Mouse (Mus musculus) lung, embryonic 14.5 days (tissue): ENCODE measurements around the gene Cdc123. TPM values are rescaled to one million over a fixed set of nuclear protein-coding genes. Genes with fewer than 3 reads are reported as not detected.
A peak's percentile ranks its signal among the peaks of the same experiment; 100 is the strongest.

Source experiments
- ATAC-seq: fragments of 200-750 bp; cut with Nextera tagmentation; 2 replicates; pipeline ENCODE4 v1.8.0; 2017; ENCODE audit warnings: mild to moderate bottlenecking, moderate TSS enrichment, moderate library complexity; ENCODE audit not compliant: insufficient read depth
- DNase-seq: peaks from one replicate; pipeline ENCODE4 v3.0.0-alpha.2; 2015
- H3K27ac ChIP-seq: fragments of 300-500 bp; sonication (generic); 2 replicates; pipeline ENCODE4 v1.5.1; 2014; ENCODE audit warnings: low read depth, mild to moderate bottlenecking, moderate library complexity
- H3K27me3 ChIP-seq: fragments of 300-500 bp; sonication (generic); 2 replicates; pipeline ENCODE4 v1.6.1; 2014; ENCODE audit warnings: low read length, control low read depth; ENCODE audit not compliant: insufficient read depth
- H3K36me3 ChIP-seq: fragments of 300-500 bp; sonication (generic); 2 replicates; pipeline ENCODE4 v1.6.1; 2014; ENCODE audit warnings: control low read depth; ENCODE audit not compliant: insufficient read depth
- H3K4me1 ChIP-seq: fragments of 300-500 bp; sonication (generic); 2 replicates; pipeline ENCODE4 v1.6.1; 2014; ENCODE audit warnings: antibody characterized with exemption, control low read depth; ENCODE audit not compliant: insufficient read depth
- H3K4me2 ChIP-seq: fragments of 300-500 bp; sonication (generic); 2 replicates; pipeline ENCODE4 v1.6.1; 2014; ENCODE audit warnings: mild to moderate bottlenecking
- H3K4me3 ChIP-seq: fragments of 300-500 bp; sonication (generic); 2 replicates; pipeline ENCODE4 v1.5.1; 2014; ENCODE audit warnings: low read depth, low read length
- H3K9ac ChIP-seq: fragments of 300-500 bp; sonication (generic); 2 replicates; pipeline ENCODE4 v1.6.1; 2014
- H3K9me3 ChIP-seq: fragments of 300-500 bp; sonication (generic); 2 replicates; pipeline ENCODE4 v1.6.1; 2016; ENCODE audit warnings: low read depth, low read length, control low read depth
- CTCF ChIP-seq: IDR thresholded peaks from 2 replicates; pipeline ENCODE4 v1.5.1; 2016; ENCODE audit warnings: antibody characterized with exemption, low read depth
- WGBS: fragments of 180-500 bp; shearing (Covaris S2); extraction: QIAGEN DNeasy Blood & Tissue Kit; methylation state at CpG from one replicate; pipeline ENCODE4 v1.1.7; 2014; 5-methylcytosine and 5-hydroxymethylcytosine counted together
- polyA plus RNA-seq: library from polyadenylated mRNA; unstranded; fragments of >200 nt; fragmentation: Nextera tagmentation; extraction: Ambion mirVana; gene quantifications from 2 replicates; pipeline ENCODE4 v1.2.1, GENCODE M21; 2014

Gene Cdc123
- polyA plus RNA-seq, 1 experiment from 2014 or later: 290 TPM

GRCm38 (mm10) chr2:5760479-5761008 is 84.4 kb downstream of the Cdc123 start:
- H3K27ac ChIP-seq: no peak overlapping the region
- no peak for TF ChIP-seq CTCF
- no peaks in the 10 kb centered on the region for H3K27me3 ChIP-seq
- 89% methylated on average over 8 of the region's 8 CpGs for WGBS
- DNase-seq: no peak
- no peak overlapping the region for H3K9ac ChIP-seq
- no peak overlapping the region for H3K4me2 ChIP-seq
- no peaks in the 10 kb centered on the region for H3K4me1 ChIP-seq
- no peak for ATAC-seq
- no peaks in the 10 kb centered on the region for H3K36me3 ChIP-seq
- H3K4me3 ChIP-seq: no peak overlapping the region
- no peaks in the 10 kb centered on the region for H3K9me3 ChIP-seq

- 90% methylated on average over 2 of the region's 2 CpGs for WGBS
- H3K4me2 ChIP-seq: no peak overlapping the region
- no peaks in the 10 kb centered on the region for H3K27me3 ChIP-seq
- H3K36me3 ChIP-seq: no peaks in the 10 kb centered on the region
- H3K4me3 ChIP-seq: no peak overlapping the region
- H3K9ac ChIP-seq: no peak overlapping the region
- no peak for DNase-seq
- no peaks in the 10 kb centered on the region for H3K4me1 ChIP-seq
- no peak for ATAC-seq
- H3K9me3 ChIP-seq: no peaks in the 10 kb centered on the region
- no peak for TF ChIP-seq CTCF
- H3K27ac ChIP-seq: no peak overlapping the region
These were observed 86.4 kb downstream of the Cdc123 start for GRCm38 (mm10) chr2:5758569-5758968.

GRCm38 (mm10) chr2:5750872-5751271 is 94.1 kb downstream of the Cdc123 start:
- no peak overlapping the region for H3K4me3 ChIP-seq
- H3K27ac ChIP-seq: no peak overlapping the region
- DNase-seq (no peak), ATAC-seq (no peak)
- no peaks in the 10 kb centered on the region for H3K27me3 ChIP-seq
- H3K36me3 ChIP-seq: no peaks in the 10 kb centered on the region
- TF ChIP-seq CTCF: no peak
- 83% methylated on average over 3 of the region's 3 CpGs for WGBS
- no peaks in the 10 kb centered on the region for H3K9me3 ChIP-seq
- no peak overlapping the region for H3K9ac ChIP-seq
- H3K4me2 ChIP-seq: no peak overlapping the region
- H3K4me1 ChIP-seq: peaks cover 3% of the 10 kb centered on the region; the same call in 1 of the 2 replicates

GRCm38 (mm10) chr2:5749210-5749609 is 95.8 kb downstream of the Cdc123 start:
- ATAC-seq: no peak
- 72% methylated on average over 6 of the region's 6 CpGs for WGBS

GRCm38 (mm10) chr2:5747545-5748043 is 97.4 kb downstream of the Cdc123 start:
- Histone ChIP-seq H3K4me3 (no peak overlapping the region), H3K36me3 (no peaks in the 10 kb centered on the region), H3K9me3 (no peaks in the 10 kb centered on the region), H3K27me3 (no peaks in the 10 kb centered on the region), H3K4me2 (no peak overlapping the region), H3K4me1 (peaks cover 3% of the 10 kb centered on the region; the same call in 1 of the 2 replicates), H3K27ac (no peak overlapping the region), H3K9ac (no peak overlapping the region)
- TF ChIP-seq CTCF: no peak
- WGBS: 81% methylated on average over 5 of the region's 5 CpGs
- DNase-seq (no peak), ATAC-seq (no peak)

More at GRCm38 (mm10) chr2:5749210-5749609, 95.8 kb downstream of the Cdc123 start:
- TF ChIP-seq CTCF: no peak
- peaks cover 3% of the 10 kb centered on the region; the same call in 1 of the 2 replicates for H3K4me1 ChIP-seq
- H3K9me3 ChIP-seq: no peaks in the 10 kb centered on the region
- no peak overlapping the region for H3K27ac ChIP-seq
- DNase-seq: no peak
- H3K27me3 ChIP-seq: no peaks in the 10 kb centered on the region
- no peak overlapping the region for H3K9ac ChIP-seq
- H3K4me3 ChIP-seq: no peak overlapping the region
- H3K4me2 ChIP-seq: no peak overlapping the region
- no peaks in the 10 kb centered on the region for H3K36me3 ChIP-seq

GRCm38 (mm10) chr2:5746529-5746928 is 98.4 kb downstream of the Cdc123 start:
- peak; percentile 80 for DNase-seq
- H3K9me3 ChIP-seq: no peaks in the 10 kb centered on the region

More at GRCm38 (mm10) chr2:5746529-5746928, 98.4 kb downstream of the Cdc123 start:
- Histone ChIP-seq H3K36me3 (no peaks in the 10 kb centered on the region), H3K4me1 (peaks cover 3% of the 10 kb centered on the region; the same call in 1 of the 2 replicates), H3K27me3 (no peaks in the 10 kb centered on the region), H3K4me2 (peak overlapping the region; percentile 54), H3K4me3 (peak overlapping the region; percentile 20; the same call in 1 of the 2 replicates), H3K27ac (no peak overlapping the region), H3K9ac (no peak overlapping the region)
- no peak for TF ChIP-seq CTCF
- ATAC-seq: peak; percentile 85
- 26% methylated on average over 12 of the region's 12 CpGs for WGBS

Other genes with a start within 250 kb of the Cdc123 start
- gene Camk1d, start 130.6 kb downstream of the Cdc123 start, polyA plus RNA-seq: 2.9 and 3.0 TPM in 2 replicates
- 83.0 and 83.9 TPM in 2 replicates for gene Nudt5, start 145 bp downstream of the Cdc123 start, polyA plus RNA-seq
- 2.1 and 2.2 TPM in 2 replicates for gene Gm13199, start 17.8 kb upstream of the Cdc123 start, polyA plus RNA-seq
- 72.6 and 74.0 TPM in 2 replicates for gene Sec61a2, start 50.3 kb upstream of the Cdc123 start, polyA plus RNA-seq
- 3.5 and 3.8 TPM in 2 replicates for gene Dhtkd1, start 97.6 kb upstream of the Cdc123 start, polyA plus RNA-seq
- 11.6 and 11.7 TPM in 2 replicates for gene Upf2, start 106.3 kb upstream of the Cdc123 start, polyA plus RNA-seq